Mouse (Mus musculus): ENCODE data around the gene Sgsm1.

Gene Sgsm1

GRCm38 (mm10) chr5:113193762-113194161 is 116.8 kb downstream of the Sgsm1 start:
- no peak for DNase-seq (ENCODE audit: extremely low read depth, low read depth, low spot score)
